Mouse (Mus musculus): ENCODE results near the gene Trp73. TPM values are rescaled to one million over a fixed set of nuclear protein-coding genes. Genes with fewer than 3 reads are reported as not detected.

Trp73 gene
- polyA plus RNA-seq, 2 experiments = 2.2 to 2.6 TPM

DNA sequence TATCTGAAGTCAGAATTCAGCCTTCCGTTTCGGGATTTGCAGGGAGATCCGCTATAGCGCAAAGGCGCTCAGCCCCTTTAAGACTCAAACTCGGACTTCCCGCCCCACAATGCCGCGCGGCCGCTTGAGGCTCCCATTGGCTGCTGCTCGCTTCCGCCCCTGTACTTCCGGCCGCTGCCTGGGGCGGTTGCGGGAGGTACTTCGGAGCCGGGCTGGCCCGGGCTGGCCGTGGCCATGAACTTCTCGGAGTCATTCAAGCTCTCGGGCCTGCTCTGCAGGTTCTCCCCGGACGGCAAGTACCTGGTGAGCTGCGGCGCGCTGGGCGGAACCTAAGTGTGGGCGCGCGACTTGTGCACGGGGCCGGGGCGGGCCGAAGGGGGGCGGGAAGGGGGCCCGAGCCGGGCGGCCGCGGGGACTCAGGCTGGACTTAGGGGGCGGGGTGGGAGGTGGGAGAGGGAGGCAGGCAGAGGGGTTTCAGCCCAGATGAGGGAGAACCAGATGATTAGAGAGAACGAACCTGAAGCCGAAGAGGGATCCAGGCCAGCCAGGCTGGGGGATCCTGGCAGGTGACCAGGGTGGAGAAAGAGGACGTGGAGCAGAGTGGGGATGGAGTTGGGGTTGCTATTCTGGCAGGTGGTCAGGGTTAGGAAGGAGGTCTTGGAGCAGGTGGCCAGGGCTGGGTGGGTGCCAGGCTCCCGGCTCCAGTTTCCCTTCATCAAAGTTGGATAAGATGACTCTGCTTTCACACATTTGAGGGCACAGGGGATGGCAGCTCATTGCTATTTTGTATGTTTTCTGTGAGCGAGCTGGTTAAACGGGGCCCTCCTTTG lies 2.4 kb upstream of the Trp73 start, which contains the start of gene Wrap73:
TSS of gene Wrap73 (plus strand) at position 162 of the 830 bp plus-strand sequence.
- H3K27me3 ChIP-seq (ENCODE audit: control insufficient read depth, insufficient read depth, low read length) = peaks cover 43% of the 10 kb centered on the region
- peak within 1 kb of the TSS; percentile 83 for H3K4me2 ChIP-seq (replicated peaks; ENCODE audit: low read depth, low read length, severe bottlenecking)
- peak within 1 kb of the TSS; percentile 68 for H3K9ac ChIP-seq (ENCODE audit: low read depth, low read length, severe bottlenecking)
- DNase-seq (ENCODE audit: low spot score) (peak; percentile 90), ATAC-seq (ENCODE audit: low FRiP score, low read depth) (peak; percentile 97)
- 0 out of 2 replicates have a peak, but pooled peaks have one; percentile 40 for TF ChIP-seq POLR2A (IDR thresholded peaks at IDR 0.05; ENCODE audit: borderline replicate concordance, extremely low read depth, insufficient read depth, insufficient read length)
- 3% methylated on average over 49 of the region's 49 CpGs for WGBS
- H3K4me1 ChIP-seq (ENCODE audit: control insufficient read depth, insufficient read depth, low read length) = peaks cover 15% of the 10 kb centered on the region; the same call in 1 of the 2 replicates
- H3K36me3 ChIP-seq (ENCODE audit: control insufficient read depth, insufficient read depth, low read length) = peaks cover 9% of the 10 kb centered on the region; the same call in 1 of the 2 replicates
- peak within 1 kb of the TSS; percentile 63 for H3K27ac ChIP-seq (replicated peaks; ENCODE audit: low read depth, low read length)
- H3K4me3 ChIP-seq (replicated peaks; ENCODE audit: low read length) = peak within 1 kb of the TSS; percentile 64
- H3K9me3 ChIP-seq (ENCODE audit: control insufficient read depth, low read length) = no peaks in the 10 kb centered on the region

DNA sequence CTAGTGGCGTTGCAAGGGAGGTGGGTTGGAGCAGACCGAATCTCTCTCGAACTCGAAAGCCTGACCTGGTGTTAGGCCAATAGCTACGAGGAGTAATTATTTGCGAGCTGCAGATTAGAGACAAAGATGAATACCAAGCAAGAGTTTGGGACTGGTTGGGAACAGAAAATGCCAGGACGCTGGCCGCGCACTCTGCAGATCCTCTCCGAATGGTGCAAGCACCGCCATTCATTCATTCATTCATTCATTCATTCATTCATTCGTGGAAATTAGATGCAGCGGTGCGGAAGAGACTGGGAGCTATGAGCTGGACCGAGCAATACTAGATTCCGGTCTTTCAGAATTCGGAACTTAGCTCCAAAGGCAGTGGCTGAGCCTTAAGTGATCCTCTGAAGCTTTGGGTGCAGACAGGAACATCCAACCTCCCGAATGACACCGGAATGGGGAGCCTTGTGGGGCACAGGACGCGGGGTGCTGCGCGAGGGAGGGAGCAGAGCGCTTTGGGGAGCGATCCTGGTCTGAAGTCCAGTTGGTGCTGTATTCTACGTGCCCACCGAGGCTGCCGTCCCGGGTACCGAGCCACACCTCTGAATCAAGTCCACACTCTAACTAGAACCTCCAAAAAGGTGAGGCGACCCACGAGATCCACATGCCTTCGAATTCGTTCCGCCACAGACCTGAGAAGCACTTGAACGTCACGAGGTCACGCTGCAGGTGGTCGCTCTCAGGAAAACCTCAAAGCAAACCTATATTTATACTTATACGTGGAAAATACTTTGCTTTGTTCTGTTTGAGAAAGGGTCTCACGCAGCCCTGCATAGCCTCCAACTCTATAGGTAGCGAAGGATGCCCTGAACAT lies 1.2 kb upstream of the Trp73 start:
- 2% methylated on average over 42 of the region's 42 CpGs for WGBS
- Histone ChIP-seq H3K4me3 (replicated peaks; ENCODE audit: low read length) (peak overlapping the region; percentile 3; the same call in 1 of the 2 replicates), H3K9me3 (ENCODE audit: control insufficient read depth, low read length) (no peaks in the 10 kb centered on the region), H3K27ac (replicated peaks; ENCODE audit: low read depth, low read length) (no peak overlapping the region), H3K4me2 (replicated peaks; ENCODE audit: low read depth, low read length, severe bottlenecking) (no peak overlapping the region), H3K9ac (ENCODE audit: low read depth, low read length, severe bottlenecking) (no peak overlapping the region; the same call in 1 of the 2 replicates), H3K27me3 (ENCODE audit: control insufficient read depth, insufficient read depth, low read length) (peaks cover 47% of the 10 kb centered on the region), H3K36me3 (ENCODE audit: control insufficient read depth, insufficient read depth, low read length) (peaks cover 1% of the 10 kb centered on the region; the same call in 1 of the 2 replicates), H3K4me1 (ENCODE audit: control insufficient read depth, insufficient read depth, low read length) (peaks cover 15% of the 10 kb centered on the region; the same call in 1 of the 2 replicates)
- TF ChIP-seq POLR2A (IDR thresholded peaks at IDR 0.05; ENCODE audit: borderline replicate concordance, extremely low read depth, insufficient read depth, insufficient read length) = no peak
- DNase-seq (ENCODE audit: low spot score) (no peak), ATAC-seq (ENCODE audit: low FRiP score, low read depth) (no peak)

DNA sequence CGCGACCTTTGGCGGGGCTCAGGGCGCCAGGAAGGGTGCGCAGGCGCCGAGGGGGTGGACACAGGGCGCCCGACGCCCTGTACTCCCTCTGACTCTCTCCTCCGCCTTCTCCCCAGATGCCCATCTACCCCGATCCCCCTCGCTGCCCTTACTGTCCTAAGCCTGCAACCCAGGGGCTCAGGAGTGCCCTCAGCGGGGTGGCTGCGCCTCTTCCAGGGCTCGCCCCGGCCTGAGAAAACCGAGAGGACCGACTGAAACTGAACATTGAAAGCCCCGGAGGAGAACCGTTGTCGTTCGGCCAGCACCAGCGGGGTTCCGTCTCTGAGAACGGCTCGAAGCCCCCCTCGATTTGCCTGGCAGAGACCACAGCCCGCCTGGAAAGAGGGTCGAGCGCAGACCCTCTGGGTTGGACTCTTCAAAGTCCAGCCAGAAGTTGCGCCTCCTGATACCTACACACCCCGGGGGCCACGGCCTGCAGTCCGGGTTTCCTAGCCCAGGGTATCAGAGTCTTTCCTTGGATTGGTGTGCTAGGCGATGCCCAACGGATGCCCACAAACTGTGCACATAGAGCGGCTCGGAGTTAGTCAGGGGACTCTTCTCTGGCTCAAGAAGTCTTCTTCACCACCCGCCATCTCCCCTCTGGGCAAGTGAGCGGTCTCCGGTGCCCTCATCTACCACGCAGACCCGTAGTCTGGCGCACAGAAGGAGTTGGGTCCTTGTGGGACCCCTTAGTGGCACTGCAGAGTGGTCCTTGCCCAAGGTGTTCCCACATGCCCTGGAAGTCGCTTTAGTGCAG lies 403 bp upstream of the Trp73 start:
- no peak for DNase-seq (ENCODE audit: low spot score)
- Histone ChIP-seq H3K4me1 (ENCODE audit: control insufficient read depth, insufficient read depth, low read length) (peaks cover 15% of the 10 kb centered on the region; the same call in 1 of the 2 replicates), H3K9ac (ENCODE audit: low read depth, low read length, severe bottlenecking) (peak overlapping the region; percentile 53), H3K4me3 (replicated peaks; ENCODE audit: low read length) (peak overlapping the region; percentile 47), H3K27me3 (ENCODE audit: control insufficient read depth, insufficient read depth, low read length) (peaks cover 47% of the 10 kb centered on the region), H3K27ac (replicated peaks; ENCODE audit: low read depth, low read length) (no peak overlapping the region), H3K9me3 (ENCODE audit: control insufficient read depth, low read length) (no peaks in the 10 kb centered on the region), H3K4me2 (replicated peaks; ENCODE audit: low read depth, low read length, severe bottlenecking) (peak overlapping the region; percentile 91), H3K36me3 (ENCODE audit: control insufficient read depth, insufficient read depth, low read length) (no peaks in the 10 kb centered on the region)
- no peak for ATAC-seq (ENCODE audit: low FRiP score, low read depth)
- no peak for TF ChIP-seq POLR2A (IDR thresholded peaks at IDR 0.05; ENCODE audit: borderline replicate concordance, extremely low read depth, insufficient read depth, insufficient read length)
- WGBS = 2% methylated on average over 41 of the region's 46 CpGs

DNA sequence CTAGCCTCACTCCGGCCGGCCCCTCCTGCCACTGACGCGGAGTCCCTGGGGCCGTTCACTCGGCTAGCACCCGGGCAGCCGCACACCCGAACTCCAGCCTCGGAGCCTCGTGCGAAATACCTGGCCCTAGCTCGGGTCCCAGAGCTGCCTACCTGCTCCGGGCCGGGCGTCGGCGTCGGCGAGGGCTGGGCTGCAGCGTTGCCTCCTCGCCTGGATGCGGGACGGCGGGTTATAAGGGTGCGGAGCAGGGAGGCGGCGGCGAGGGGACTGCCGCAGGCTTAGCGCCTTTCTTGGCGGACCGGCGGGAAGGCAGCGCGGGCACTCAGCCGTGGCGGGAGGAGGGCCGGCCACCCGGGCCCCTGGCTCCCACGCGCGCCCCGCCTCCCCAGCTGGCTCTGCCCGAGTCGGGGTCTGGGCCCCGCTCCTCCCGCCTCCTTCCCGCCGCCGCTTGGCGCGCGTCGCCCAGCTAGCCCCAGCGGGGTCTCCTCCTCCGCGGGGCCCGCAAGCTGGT lies 282 bp downstream of the Trp73 start:
- ATAC-seq (ENCODE audit: low FRiP score, low read depth) (no peak), DNase-seq (ENCODE audit: low spot score) (no peak)
- Histone ChIP-seq H3K36me3 (ENCODE audit: control insufficient read depth, insufficient read depth, low read length) (no peaks in the 10 kb centered on the region), H3K4me3 (replicated peaks; ENCODE audit: low read length) (peak overlapping the region; percentile 47), H3K9ac (ENCODE audit: low read depth, low read length, severe bottlenecking) (peak overlapping the region; percentile 53), H3K27ac (replicated peaks; ENCODE audit: low read depth, low read length) (no peak overlapping the region), H3K9me3 (ENCODE audit: control insufficient read depth, low read length) (no peaks in the 10 kb centered on the region), H3K4me2 (replicated peaks; ENCODE audit: low read depth, low read length, severe bottlenecking) (peak overlapping the region; percentile 91), H3K4me1 (ENCODE audit: control insufficient read depth, insufficient read depth, low read length) (peaks cover 15% of the 10 kb centered on the region; the same call in 1 of the 2 replicates), H3K27me3 (ENCODE audit: control insufficient read depth, insufficient read depth, low read length) (peaks cover 47% of the 10 kb centered on the region)
- WGBS = 1% methylated on average over 29 of the region's 59 CpGs
- no peak for TF ChIP-seq POLR2A (IDR thresholded peaks at IDR 0.05; ENCODE audit: borderline replicate concordance, extremely low read depth, insufficient read depth, insufficient read length)
